Mouse (Mus musculus) frontal cortex, postnatal 14 days (tissue): ENCODE data around the gene Tex101.
"Not testable (repeated sequence)": the region's sequence is repeated elsewhere in the genome, so short reads cannot be mapped to it uniquely, and the experiment has no call there.

ENCODE experiments used
- DNase-seq, 2 experiments: peaks; one replicate each; pipeline ENCODE4 v3.0.0; 2022; ENCODE audit warnings: low spot score in 2 of 2

Gene Tex101

DNA sequence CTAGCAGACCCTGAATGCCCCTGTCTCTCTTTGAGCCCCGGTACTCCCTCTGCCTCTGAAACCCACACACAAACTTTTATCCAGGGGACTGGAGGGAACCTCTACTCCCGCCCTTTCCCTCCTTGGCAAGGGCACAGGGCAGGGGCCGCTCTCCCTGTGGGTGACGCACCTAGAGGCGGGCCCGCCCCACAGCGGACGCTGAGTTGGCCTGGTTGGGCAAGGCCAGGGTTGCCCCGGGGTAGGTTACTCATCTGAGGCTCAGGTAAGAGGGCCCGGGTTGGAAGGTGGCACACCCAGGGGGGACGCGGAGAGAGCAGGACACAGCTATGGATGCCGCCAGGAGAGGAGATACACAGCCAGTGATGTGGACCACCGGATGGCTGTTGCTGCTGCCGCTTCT is 40.2 kb downstream of the Tex101 start, which contains the start of gene Lypd3:
TSS of gene Lypd3 (plus strand) at position 287 of the 400 bp plus-strand sequence.
- no peak for DNase-seq

DNA sequence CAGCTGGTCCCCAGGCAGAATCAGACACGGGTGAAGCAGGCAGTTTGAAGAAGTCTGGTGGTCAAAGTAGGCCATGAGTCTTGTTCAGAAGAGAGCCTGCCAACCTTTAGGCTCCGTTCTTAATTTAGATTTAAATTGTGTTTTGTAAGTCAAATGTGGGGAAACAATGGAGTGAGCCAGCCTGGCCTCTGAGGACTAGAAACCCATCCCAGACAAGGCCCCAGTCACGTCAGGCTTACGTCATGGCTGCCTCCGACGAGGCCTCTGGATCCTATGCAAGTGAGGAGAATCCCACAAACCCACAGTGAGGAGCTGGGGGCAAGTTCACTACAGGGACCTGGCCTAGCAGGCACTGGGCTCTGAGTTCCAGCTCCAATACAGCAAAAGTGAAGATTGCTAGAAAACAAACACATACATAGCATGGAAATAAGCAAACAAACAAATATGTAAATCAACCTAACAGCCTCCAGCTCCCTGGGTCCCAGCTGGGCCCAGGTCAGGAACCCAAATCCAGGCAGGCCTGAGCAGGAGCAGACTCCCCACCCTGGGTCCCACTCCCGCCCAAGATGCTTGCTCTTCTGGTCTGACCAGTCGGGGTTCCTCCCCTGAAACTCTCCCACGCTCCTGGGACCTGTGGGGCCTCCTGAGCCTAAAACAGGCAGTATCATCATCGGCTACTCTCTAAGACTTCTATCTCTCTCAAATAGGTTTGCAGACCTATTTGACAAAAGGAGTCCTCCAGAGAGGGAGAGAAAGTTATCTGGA is 46.2 kb downstream of the Tex101 start:
- DNase-seq = no peak

DNA sequence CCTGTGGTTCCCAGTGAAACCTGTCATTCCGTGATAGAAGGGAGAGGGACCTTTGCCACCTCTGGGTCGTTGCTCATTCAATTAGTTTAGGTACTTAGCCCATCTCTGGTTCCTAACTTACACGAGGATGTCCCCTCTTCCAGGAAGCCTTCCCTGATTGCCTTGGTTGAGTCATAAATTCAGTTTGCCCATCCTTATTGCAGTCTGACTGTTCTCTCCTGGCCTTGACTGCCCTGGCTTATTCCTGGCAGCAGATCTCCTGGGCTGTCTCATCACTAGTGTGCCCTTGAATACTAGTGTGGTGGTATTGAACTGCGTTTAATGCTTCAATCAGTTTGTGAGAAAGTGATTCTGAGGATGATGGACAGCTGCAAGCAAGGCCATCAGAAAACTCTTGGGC is 46.8 kb downstream of the Tex101 start:
- DNase-seq = no peak

DNA sequence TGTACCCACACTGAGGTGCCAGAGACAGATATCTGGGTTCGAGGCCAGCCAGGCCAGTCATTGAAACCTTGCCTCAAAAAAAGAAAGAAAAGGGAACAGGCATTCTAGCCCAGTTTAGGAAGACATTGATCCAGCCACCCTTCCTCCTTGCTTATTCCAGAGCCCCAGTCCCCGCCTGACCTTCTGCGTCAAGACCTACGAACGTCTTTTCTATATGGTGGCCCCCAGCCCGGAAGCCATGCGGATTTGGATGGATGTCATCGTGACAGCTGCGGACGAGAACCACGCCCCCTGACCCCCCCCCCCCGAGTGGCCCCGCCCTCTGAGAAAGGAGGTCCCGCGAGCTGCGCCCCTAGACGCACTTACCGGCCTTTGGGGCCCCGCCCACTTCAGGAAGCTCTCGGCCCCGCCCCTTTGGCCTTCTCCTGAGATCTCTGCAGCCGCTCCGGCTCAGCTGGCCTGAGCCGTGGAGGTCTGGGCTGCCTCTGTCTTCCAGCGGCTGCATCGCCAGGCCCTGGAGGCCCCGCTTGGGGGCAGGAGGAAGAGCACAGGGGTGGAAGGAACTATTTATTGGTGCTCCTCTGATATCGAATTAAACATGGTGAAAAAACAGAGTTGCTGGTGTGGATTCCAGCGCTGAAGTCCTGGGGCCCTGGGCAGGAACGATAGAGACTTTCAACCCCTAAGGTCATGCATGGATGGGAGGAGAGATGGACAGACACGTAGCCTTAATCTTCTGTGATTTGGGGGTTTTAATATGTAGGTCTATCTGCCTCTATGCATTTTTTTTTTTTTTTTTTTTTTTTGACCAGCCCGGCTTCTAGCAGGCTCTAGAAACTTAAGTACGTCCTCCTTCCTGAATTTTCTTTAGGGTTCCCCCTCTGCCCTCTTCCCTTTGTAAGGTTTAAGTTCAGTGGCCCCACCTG is 47.5 kb downstream of the Tex101 start:
- peak; percentile 31 to 34 for DNase-seq

DNA sequence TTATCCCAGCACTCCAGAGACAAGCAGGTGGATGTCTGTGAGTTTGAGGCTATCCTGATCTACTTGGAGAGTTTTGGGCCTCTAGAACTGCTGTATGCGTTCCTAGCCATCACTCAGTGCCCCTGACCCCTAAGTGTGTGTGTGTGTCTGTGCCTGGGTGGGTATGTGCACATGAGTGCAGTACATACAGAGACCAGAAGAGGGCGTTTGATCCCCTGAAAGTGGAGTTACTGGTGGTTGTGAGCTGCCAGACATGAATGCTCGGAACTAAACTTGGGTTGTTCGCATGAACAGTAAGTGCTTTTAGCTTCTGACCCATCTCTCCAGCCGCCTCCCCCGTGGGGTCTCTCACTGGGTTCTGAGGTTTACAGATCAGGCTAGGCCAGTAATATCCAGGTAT is 53.5 kb downstream of the Tex101 start:
- DNase-seq = no peak

DNA sequence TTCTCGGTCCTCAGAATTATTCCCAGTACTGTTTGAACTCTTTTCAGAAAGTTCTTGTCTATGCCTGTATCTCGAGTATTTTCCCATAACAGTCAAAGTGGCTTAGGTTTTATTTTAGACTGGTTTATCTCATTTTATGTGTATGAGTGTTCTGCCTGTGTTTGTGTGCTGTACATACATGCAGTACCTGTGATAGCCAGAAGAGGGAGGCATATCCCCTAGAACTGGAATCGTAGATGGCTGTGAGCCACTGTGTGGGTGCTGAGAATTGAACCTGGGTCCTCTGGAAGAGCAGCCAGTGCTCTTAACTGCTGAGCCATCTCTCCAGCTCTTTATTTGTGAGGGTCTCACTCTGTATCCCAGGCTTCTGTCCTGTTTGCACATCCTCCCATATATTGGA is 55.3 kb downstream of the Tex101 start:
- no peak for DNase-seq

DNA sequence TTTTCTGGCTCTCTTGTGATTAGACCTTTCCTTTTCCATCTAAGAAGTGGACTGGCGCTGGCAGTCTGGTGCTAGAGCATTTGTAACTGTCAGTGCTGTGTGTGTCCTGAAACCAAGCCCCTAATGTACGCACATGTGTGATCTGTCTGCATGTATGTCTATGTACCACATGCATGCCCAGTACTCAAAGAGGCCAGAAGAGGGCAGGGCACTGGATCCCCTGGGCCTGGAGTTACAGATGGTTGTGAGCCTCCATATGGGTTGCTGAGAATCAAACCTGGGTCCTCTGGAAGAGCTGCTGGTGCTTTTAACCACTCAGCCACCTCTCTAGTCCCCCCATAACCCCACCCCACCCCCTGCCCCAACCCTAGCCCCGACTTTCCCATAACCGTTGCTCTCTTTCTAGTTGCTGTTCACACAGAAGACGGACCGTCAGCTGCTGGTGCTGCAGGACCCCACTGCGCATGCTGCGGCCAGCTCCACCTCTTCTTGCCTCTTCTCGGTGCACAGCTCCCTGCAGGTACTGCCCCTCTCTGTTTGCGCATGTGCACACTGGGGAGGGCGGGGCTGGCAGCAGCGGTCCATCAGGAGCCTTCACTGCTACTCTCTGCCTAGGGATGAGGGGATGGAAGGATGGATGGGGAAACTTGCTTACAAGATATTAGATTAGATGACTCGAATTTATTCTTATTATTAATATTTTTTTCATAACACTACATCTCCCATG is 56.6 kb downstream of the Tex101 start:
- no peak for DNase-seq

DNA sequence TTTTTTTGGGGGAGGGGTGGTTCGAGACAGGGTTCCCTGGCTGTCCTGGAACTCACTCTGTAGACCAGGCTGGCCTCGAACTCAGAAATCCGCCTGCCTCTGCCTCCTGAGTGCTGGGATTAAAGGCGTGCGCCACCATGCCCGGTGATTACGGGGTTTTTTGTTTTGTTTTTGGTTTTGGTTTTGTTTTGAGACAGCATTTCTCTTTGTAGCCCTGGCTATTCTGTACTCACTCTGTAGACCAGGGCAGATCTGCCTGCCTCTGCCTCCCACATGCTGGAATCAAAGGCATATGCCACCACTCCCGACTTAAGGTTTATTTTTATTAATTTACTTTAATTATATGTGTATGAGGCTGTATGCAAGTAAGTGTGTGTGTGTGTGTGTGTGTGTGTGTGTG is 58.1 kb downstream of the Tex101 start:
- DNase-seq = not testable (repeated sequence)
